In genomic region chr10:42893857-42894256, GRCm38 (mm10) we compare ENCODE assay signal across 16 mouse cellular contexts. TPM values are rescaled to one million over a fixed set of nuclear protein-coding genes. Genes with fewer than 3 reads are reported as not detected.
A peak's percentile ranks its signal among the peaks of the same experiment; 100 is the strongest.
DNase-seq lines count a peak whose midpoint lies in the region; ATAC-seq and TF ChIP-seq lines count a peak whose summit lies in the region.
"Had no signal": no experiment of that assay in that cellular context is flagged by ENCODE, and none has a peak within 500 bp of the region (broad histone marks: within the 10 kb centered on the region; RNA-seq: fewer than 3 reads in every experiment).

No protein-coding gene starts in this region.

- no peak overlapping the region for H3K4me2 ChIP-seq in heart, embryonic 11.5 days
- no peak overlapping the region for H3K4me2 ChIP-seq in midbrain, embryonic 11.5 days
- H3K4me2 ChIP-seq in midbrain, postnatal 0 days (ENCODE audit: low read depth, low read length, poor library complexity, severe bottlenecking) = no peak overlapping the region
- peak overlapping the region; percentile 30 for H3K4me2 ChIP-seq in myocyte (ENCODE audit: low read depth)
- H3K4me2 ChIP-seq: embryonic facial prominence, embryonic 13.5 days had no signal

- no peak overlapping the region for H3ac ChIP-seq in myocyte (ENCODE audit: control insufficient read depth, insufficient read length)

- no peak for TF ChIP-seq POLR2A in myocyte (IDR thresholded peaks at IDR 0.05; ENCODE audit: insufficient read length, low read depth)

- no peak for ATAC-seq in heart, embryonic 11.5 days (replicated peaks; ENCODE audit: insufficient number of reproducible peaks, low FRiP score, low TSS enrichment)
- ATAC-seq in midbrain, embryonic 11.5 days (ENCODE audit: low FRiP score) = no peak
- no peak for ATAC-seq in midbrain, postnatal 0 days (ENCODE audit: low FRiP score)
- ATAC-seq: forebrain, embryonic 16.5 days had no signal

- TF ChIP-seq CTCF in midbrain, postnatal 0 days (IDR thresholded peaks at IDR 0.05) = no peak

- no peak for DNase-seq in heart, postnatal 25 days (ENCODE audit: low spot score)
- peak; percentile 72 for DNase-seq in midbrain, embryonic 11.5 days (ENCODE audit: low spot score, missing footprints)
- DNase-seq in midbrain, postnatal 0 days (ENCODE audit: low spot score) = no peak
- peak; percentile 30 for DNase-seq in gonadal fat pad, adult 2 months (ENCODE audit: low read depth)
- DNase-seq in T-cell, adult 2 months (ENCODE audit: low spot score) = no peak
- DNase-seq: cerebellum, adult 8-10 months; layer of hippocampus, postnatal 36 days; liver; lung, adult 2 months; midbrain, embryonic 14.5 days; thymus, adult 2 months had no signal

- H3K36me3 ChIP-seq in heart, embryonic 11.5 days (ENCODE audit: control insufficient read depth, insufficient read depth, low read length) = no peaks in the 10 kb centered on the region
- no peaks in the 10 kb centered on the region for H3K36me3 ChIP-seq in midbrain, embryonic 11.5 days (ENCODE audit: control insufficient read depth, insufficient read depth, low read length)
- no peaks in the 10 kb centered on the region for H3K36me3 ChIP-seq in midbrain, postnatal 0 days (ENCODE audit: insufficient read depth, low read length)
- H3K36me3 ChIP-seq in myocyte (ENCODE audit: control insufficient read depth, insufficient read depth) = no peaks in the 10 kb centered on the region
- H3K36me3 ChIP-seq: embryonic facial prominence, embryonic 13.5 days had no signal

- no peaks in the 10 kb centered on the region for H3K79me2 ChIP-seq in myocyte (ENCODE audit: control insufficient read depth, insufficient read depth)

- H3K9me3 ChIP-seq in heart, embryonic 11.5 days (replicated peaks; ENCODE audit: control insufficient read depth, low read length) = no peaks in the 10 kb centered on the region
- H3K9me3 ChIP-seq in midbrain, embryonic 11.5 days (ENCODE audit: control insufficient read depth, low read length) = no peaks in the 10 kb centered on the region
- H3K9me3 ChIP-seq in midbrain, postnatal 0 days (ENCODE audit: low read length) = no peaks in the 10 kb centered on the region
- H3K9me3 ChIP-seq: embryonic facial prominence, embryonic 13.5 days had no signal

- H3K4me1 ChIP-seq in heart, embryonic 11.5 days (ENCODE audit: control insufficient read depth, insufficient read depth, low read length) = peaks cover 10% of the 10 kb centered on the region
- H3K4me1 ChIP-seq in midbrain, embryonic 11.5 days (ENCODE audit: control insufficient read depth, insufficient read depth, low read length) = no peaks in the 10 kb centered on the region; the same call in 1 of the 2 replicates
- H3K4me1 ChIP-seq in midbrain, postnatal 0 days (ENCODE audit: insufficient read depth, low read length) = no peaks in the 10 kb centered on the region
- H3K4me1 ChIP-seq: embryonic facial prominence, embryonic 13.5 days had no signal

- WGBS in heart, embryonic 11.5 days (ENCODE audit: insufficient replicate concordance) = 67% methylated on average over 8 of the region's 8 CpGs
- 79% methylated on average over 8 of the region's 8 CpGs for WGBS in midbrain, embryonic 11.5 days
- WGBS in midbrain, postnatal 0 days = 76% methylated on average over 8 of the region's 8 CpGs

- H3K9ac ChIP-seq in heart, embryonic 11.5 days (ENCODE audit: low read depth, low read length) = 0 out of 2 replicates have a peak overlapping the region, but pooled peaks have one; percentile 10
- H3K9ac ChIP-seq in midbrain, embryonic 11.5 days (ENCODE audit: low read length) = no peak overlapping the region
- H3K9ac ChIP-seq in midbrain, postnatal 0 days (replicated peaks; ENCODE audit: low read length, poor library complexity, severe bottlenecking) = no peak overlapping the region
- H3K9ac ChIP-seq: embryonic facial prominence, embryonic 13.5 days had no signal

- intact Hi-C loops in heart, postnatal 25 days (cut with DNase I) = loop anchor here (5.0 kb wide), 1 partner anchor 43 kb away; no protein-coding TSS in a partner anchor

- no peaks in the 10 kb centered on the region for H3K27me3 ChIP-seq in heart, embryonic 11.5 days (ENCODE audit: control insufficient read depth, insufficient read depth, low read length)
- H3K27me3 ChIP-seq in midbrain, embryonic 11.5 days (ENCODE audit: control insufficient read depth, insufficient read depth, low read length) = no peaks in the 10 kb centered on the region
- H3K27me3 ChIP-seq in midbrain, postnatal 0 days (ENCODE audit: insufficient read depth, low read length) = no peaks in the 10 kb centered on the region
- no peaks in the 10 kb centered on the region for H3K27me3 ChIP-seq in myocyte (ENCODE audit: control insufficient read depth, insufficient read depth, insufficient read length)
- H3K27me3 ChIP-seq: embryonic facial prominence, embryonic 13.5 days had no signal

- H3K4me3 ChIP-seq in heart, embryonic 11.5 days (ENCODE audit: low read depth, low read length) = no peak overlapping the region
- no peak overlapping the region for H3K4me3 ChIP-seq in midbrain, embryonic 11.5 days (ENCODE audit: low read depth, low read length)
- no peak overlapping the region for H3K4me3 ChIP-seq in midbrain, postnatal 0 days (ENCODE audit: low read depth, low read length)
- no peak overlapping the region for H3K4me3 ChIP-seq in myocyte
- H3K4me3 ChIP-seq: embryonic facial prominence, embryonic 13.5 days had no signal

- H3K27ac ChIP-seq in heart, embryonic 11.5 days (ENCODE audit: low read depth, low read length) = no peak overlapping the region
- no peak overlapping the region for H3K27ac ChIP-seq in midbrain, embryonic 11.5 days (ENCODE audit: low read depth, low read length)
- H3K27ac ChIP-seq in midbrain, postnatal 0 days (ENCODE audit: low read depth, low read length) = no peak overlapping the region
- H3K27ac ChIP-seq: embryonic facial prominence, embryonic 13.5 days; macrophage had no signal

TF ChIP-seq in myocyte, 11 proteins besides CTCF, POLR2A, EP300 and RAD21:
- TF ChIP-seq REST (IDR thresholded peaks at IDR 0.05; ENCODE audit: insufficient read depth, insufficient read length) (no peak), E2F4 (IDR thresholded peaks at IDR 0.05; ENCODE audit: insufficient read depth) (no peak), MYOG (IDR thresholded peaks at IDR 0.05; ENCODE audit: control insufficient read depth in 1 of 3, insufficient read depth in 1 of 3, insufficient read length in 2 of 3, low read depth in 2 of 3) (no peak), TCF12 (IDR thresholded peaks at IDR 0.05; ENCODE audit: insufficient read depth, poor library complexity, severe bottlenecking) (no peak), SRF (IDR thresholded peaks at IDR 0.05; ENCODE audit: control insufficient read depth, insufficient read length, low read depth) (no peak), USF1 (IDR thresholded peaks at IDR 0.05; ENCODE audit: low read depth) (no peak), POLR2AphosphoS2 (IDR thresholded peaks at IDR 0.05; ENCODE audit: insufficient read length, low read depth) (no peak), TCF3 (IDR thresholded peaks at IDR 0.05; ENCODE audit: insufficient read length, low read depth) (no peak), CEBPB (IDR thresholded peaks at IDR 0.05; ENCODE audit: insufficient read depth, poor library complexity, severe bottlenecking) (no peak), MAX (IDR thresholded peaks at IDR 0.05; ENCODE audit: low read depth) (no peak)

RNA-seq across cellular contexts. Expression of gene Scml4, which starts 33.7 kb away (rescaled TPM):
- polyA plus RNA-seq in heart, embryonic 11.5 days (2014; fragmentation: Nextera tagmentation; extraction: Ambion mirVana) = 0.92 and 1.7 TPM in 2 replicates
- total RNA-seq in heart, postnatal 25 days (2021) = 1 to 10 TPM; 1.2 to 1.8 TPM
- 1.1 and 1.4 TPM in 2 replicates for polyA plus RNA-seq in midbrain, embryonic 11.5 days (2014; fragmentation: Nextera tagmentation; extraction: Ambion mirVana)
- 53.8 and 57.1 TPM in 2 replicates for total RNA-seq in midbrain, postnatal 0 days (2014; rRNA removed)
- 11.4 and 12.9 TPM in 2 replicates for polyA plus RNA-seq in midbrain, postnatal 0 days (2015; fragmentation: Nextera tagmentation; extraction: Ambion mirVana)
- polyA plus RNA-seq in gonadal fat pad, adult 2 months (2012; rRNA removed) = 6.8 and 7.1 TPM in 2 replicates
- polyA plus RNA-seq in myocyte (2012; fragmentation: generic; extraction: Trizol) = 5.7 TPM
- polyA plus RNA-seq: macrophage had no signal

Comparison
In these comparisons a context has a peak if more than half of its experiments do, and no peak if none do; other contexts are left out.
1. DNase-seq: peak in midbrain, embryonic 11.5 days (single experiment) and gonadal fat pad, adult 2 months (single experiment); none in heart, postnatal 25 days (single experiment), midbrain, postnatal 0 days (single experiment) and T-cell, adult 2 months (single experiment).